Mouse (Mus musculus) embryonic facial prominence, embryonic 15.5 days (tissue): ENCODE measurements around the gene Marc1. TPM values are rescaled to one million over a fixed set of nuclear protein-coding genes. Genes with fewer than 3 reads are reported as not detected.

ENCODE experiments used
- ATAC-seq: fragments of 200-750 bp; cut with Nextera tagmentation; 2 replicates; pipeline ENCODE4 v1.8.0; 2017; ENCODE audit warnings: low read depth, moderate TSS enrichment; ENCODE audit not compliant: insufficient number of reproducible peaks, low FRiP score, low TSS enrichment
- H3K27ac ChIP-seq: fragments of 300-500 bp; sonication (generic); replicated peaks from 2 replicates; pipeline ENCODE4 v1.5.1; 2015; ENCODE audit warnings: mild to moderate bottlenecking, inconsistent platforms
- H3K27me3 ChIP-seq: fragments of 300-500 bp; sonication (generic); 2 replicates; pipeline ENCODE4 v1.6.1; 2015; ENCODE audit warnings: inconsistent platforms
- H3K36me3 ChIP-seq: fragments of 300-500 bp; sonication (generic); 2 replicates; pipeline ENCODE4 v1.6.1; 2015; ENCODE audit warnings: mild to moderate bottlenecking, inconsistent platforms
- H3K4me1 ChIP-seq: fragments of 300-500 bp; sonication (generic); 2 replicates; pipeline ENCODE4 v1.6.1; 2015; ENCODE audit warnings: inconsistent platforms
- H3K4me2 ChIP-seq: fragments of 300-500 bp; sonication (generic); replicated peaks from 2 replicates; pipeline ENCODE4 v1.6.1; 2015; ENCODE audit warnings: mild to moderate bottlenecking, inconsistent platforms
- H3K4me3 ChIP-seq: fragments of 300-500 bp; sonication (generic); replicated peaks from 2 replicates; pipeline ENCODE4 v1.5.1; 2015; ENCODE audit warnings: mild to moderate bottlenecking, inconsistent platforms
- H3K9ac ChIP-seq: fragments of 300-500 bp; sonication (generic); 2 replicates; pipeline ENCODE4 v1.6.1; 2015; ENCODE audit warnings: inconsistent platforms
- H3K9me3 ChIP-seq: fragments of 300-500 bp; sonication (generic); replicated peaks from 2 replicates; pipeline ENCODE4 v1.6.1; 2016; ENCODE audit warnings: inconsistent platforms
- WGBS: fragments of 180-500 bp; shearing (Covaris S2); methylation state at CpG from one replicate; pipeline ENCODE4 v1.1.7; 2015; 5-methylcytosine and 5-hydroxymethylcytosine counted together
- polyA plus RNA-seq: library from polyadenylated mRNA; unstranded; fragments of >200 nt; fragmentation: Nextera tagmentation; extraction: Ambion mirVana; gene quantifications from 2 replicates; pipeline ENCODE4 v1.2.1, GENCODE M21; 2015

The Marc1 gene
- polyA plus RNA-seq, 1 experiment from 2014 or later: 0.16 TPM

DNA sequence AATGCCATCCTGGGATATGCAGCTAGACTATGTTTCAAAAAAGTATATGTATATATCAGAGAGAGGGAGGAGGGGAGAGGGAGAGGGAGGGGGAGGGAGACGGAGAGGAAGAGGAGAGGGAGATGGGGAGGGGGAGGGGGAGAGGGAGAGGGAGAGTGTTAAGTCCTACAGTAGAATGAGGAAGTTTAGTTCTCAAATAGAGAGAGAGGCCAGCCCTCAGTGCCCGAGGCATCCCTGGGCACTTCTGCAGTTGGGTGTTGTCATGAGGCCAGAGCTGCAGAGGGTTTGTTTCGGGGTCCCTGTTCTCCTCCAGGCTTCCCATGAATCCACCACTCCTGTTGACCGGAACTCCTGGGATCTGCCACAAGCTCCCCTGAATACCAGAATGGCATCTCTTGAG, 27.5 kb downstream of the Marc1 start:
- Histone ChIP-seq H3K27me3 (no peaks in the 10 kb centered on the region), H3K4me3 (no peak overlapping the region), H3K9ac (no peak overlapping the region), H3K4me2 (no peak overlapping the region), H3K9me3 (no peaks in the 10 kb centered on the region), H3K27ac (no peak overlapping the region), H3K36me3 (no peaks in the 10 kb centered on the region), H3K4me1 (no peaks in the 10 kb centered on the region)
- 66% methylated on average over 4 of the region's 4 CpGs for WGBS
- no peak for ATAC-seq

DNA sequence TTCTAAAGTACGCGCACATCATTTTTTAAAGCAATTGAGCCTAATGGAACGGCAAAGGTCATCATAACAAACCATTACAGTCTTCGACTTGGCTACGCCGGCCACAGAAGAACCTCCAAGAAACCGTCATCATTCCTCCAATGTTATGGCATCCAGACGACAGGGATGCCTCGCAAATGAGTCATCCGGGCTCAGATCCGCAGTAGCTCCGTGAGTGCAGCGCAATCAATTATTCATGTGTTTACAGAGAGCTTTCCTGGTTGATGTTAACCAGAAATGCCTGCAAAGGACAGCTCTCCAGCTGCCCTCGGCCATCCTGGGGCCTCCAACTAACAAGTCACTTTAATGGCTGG, 29.0 kb downstream of the Marc1 start:
- H3K4me1 ChIP-seq: no peaks in the 10 kb centered on the region
- no peak overlapping the region for H3K27ac ChIP-seq
- no peaks in the 10 kb centered on the region for H3K36me3 ChIP-seq
- no peak overlapping the region for H3K9ac ChIP-seq
- no peak for ATAC-seq
- WGBS: 55% methylated on average over 14 of the region's 14 CpGs
- H3K4me2 ChIP-seq: no peak overlapping the region
- peaks cover 2% of the 10 kb centered on the region; the same call in 1 of the 2 replicates for H3K27me3 ChIP-seq
- no peak overlapping the region for H3K4me3 ChIP-seq
- no peaks in the 10 kb centered on the region for H3K9me3 ChIP-seq

DNA sequence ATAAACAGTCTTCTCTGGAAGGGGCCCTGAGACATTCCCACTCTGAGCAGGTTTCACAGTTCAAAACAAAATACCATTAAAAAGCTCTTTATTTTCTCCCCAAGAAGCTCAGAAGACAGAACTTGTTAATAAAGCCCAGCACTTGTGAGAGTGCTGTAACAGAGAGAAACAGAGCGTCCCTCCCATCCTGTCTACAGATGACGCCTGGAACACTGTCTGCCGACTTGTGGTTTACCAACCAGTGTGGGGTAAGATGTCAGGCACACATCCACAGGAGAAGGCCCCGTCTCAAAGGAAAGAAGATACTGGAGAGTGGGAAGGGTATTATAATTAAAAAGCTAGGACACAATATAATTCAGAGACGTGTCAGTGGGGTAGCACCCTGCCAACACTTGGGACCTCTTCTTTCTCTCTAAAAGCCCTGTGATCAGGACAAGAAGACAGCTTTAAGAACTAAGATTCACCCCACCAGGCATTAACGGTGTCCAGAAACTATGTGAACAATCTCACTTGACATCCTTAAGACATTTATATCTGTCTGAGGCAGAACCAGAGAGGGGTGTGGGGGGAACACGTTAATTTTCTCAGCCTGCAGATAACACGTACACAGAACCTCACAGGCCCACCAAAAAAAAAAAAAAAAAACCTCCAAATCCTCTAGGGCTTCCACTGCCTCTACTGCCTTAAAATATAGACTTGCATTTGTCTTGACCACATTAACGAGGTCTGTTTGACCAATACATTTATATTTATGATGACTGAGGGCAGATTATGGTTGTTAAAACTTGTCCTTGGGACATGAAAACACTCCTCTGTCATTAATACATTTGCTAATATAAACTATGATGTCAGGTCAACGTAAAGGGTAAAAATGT, 29.6 kb downstream of the Marc1 start:
- 58% methylated on average over 10 of the region's 10 CpGs for WGBS
- no peak overlapping the region for H3K4me2 ChIP-seq

DNA sequence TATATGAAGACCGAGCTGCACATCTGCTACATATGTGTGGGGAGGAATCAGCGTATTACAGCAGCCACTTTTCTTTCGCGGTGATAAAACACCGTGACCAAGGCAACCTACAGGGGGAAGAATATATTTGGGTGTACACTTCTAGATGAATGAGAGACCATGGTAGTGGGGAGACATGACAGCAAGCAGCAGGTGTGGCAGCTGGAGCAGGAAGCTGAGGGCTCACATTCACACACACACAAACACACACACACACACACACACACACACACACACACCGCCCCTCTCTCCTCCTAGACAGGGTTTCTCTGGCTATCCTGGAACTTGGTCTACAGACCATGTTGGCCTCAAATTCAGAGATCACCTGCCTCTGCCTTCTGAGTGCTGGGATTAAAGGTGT, 33.0 kb downstream of the Marc1 start:
- Histone ChIP-seq H3K27ac (no peak overlapping the region), H3K27me3 (peaks cover 6% of the 10 kb centered on the region), H3K9me3 (no peaks in the 10 kb centered on the region), H3K4me3 (no peak overlapping the region), H3K4me1 (no peaks in the 10 kb centered on the region), H3K4me2 (no peak overlapping the region), H3K36me3 (no peaks in the 10 kb centered on the region), H3K9ac (no peak overlapping the region)
- ATAC-seq: no peak
- WGBS: 61% methylated on average over 6 of the region's 6 CpGs

More for the DNA sequence above, 29.6 kb downstream of the Marc1 start:
- H3K9ac ChIP-seq: no peak overlapping the region
- H3K9me3 ChIP-seq: no peaks in the 10 kb centered on the region
- no peak for ATAC-seq
- H3K4me1 ChIP-seq: no peaks in the 10 kb centered on the region
- H3K27me3 ChIP-seq: peaks cover 6% of the 10 kb centered on the region; the same call in 1 of the 2 replicates
- no peak overlapping the region for H3K27ac ChIP-seq
- H3K4me3 ChIP-seq: no peak overlapping the region
- no peaks in the 10 kb centered on the region for H3K36me3 ChIP-seq

DNA sequence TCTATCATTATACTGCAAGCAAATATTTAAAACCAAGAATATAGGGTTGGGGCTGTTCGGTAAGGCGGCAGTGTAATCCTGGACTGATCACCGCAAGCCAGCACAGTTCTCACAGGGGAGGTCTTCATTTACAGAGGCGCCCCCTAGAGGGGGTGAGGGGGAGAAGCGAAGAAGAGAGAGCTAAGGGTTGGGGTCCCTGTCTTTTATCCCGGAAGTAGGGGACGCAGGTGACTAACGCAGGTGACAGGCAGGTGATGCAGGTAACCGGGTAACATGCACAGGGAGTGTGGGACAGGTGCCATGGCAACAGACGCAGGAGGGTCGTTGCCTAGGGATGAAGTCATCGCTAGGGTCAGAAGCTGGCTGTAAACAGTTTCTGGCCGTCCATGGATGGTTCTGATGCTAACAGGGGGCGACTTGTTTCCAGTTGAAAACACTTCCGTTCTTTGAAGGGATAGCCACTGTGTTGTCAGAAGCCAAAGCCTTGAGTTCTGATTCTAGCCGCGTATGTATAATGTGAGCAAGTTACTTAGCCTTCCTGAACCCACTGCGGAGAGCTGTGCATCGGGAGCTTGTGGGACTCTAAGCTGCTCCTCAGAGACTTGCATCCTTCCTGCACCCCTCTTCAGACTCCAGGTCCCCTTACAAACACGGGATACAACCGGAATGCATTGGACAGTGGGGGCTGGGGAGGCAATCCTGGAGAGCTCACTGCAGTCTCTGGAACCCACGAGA, 33.9 kb downstream of the Marc1 start:
- Histone ChIP-seq H3K36me3 (no peaks in the 10 kb centered on the region), H3K9me3 (no peaks in the 10 kb centered on the region), H3K4me1 (no peaks in the 10 kb centered on the region), H3K4me3 (no peak overlapping the region), H3K4me2 (no peak overlapping the region), H3K9ac (no peak overlapping the region), H3K27ac (no peak overlapping the region), H3K27me3 (peaks cover 6% of the 10 kb centered on the region)
- no peak for ATAC-seq
- WGBS: 30% methylated on average over 22 of the region's 22 CpGs

DNA sequence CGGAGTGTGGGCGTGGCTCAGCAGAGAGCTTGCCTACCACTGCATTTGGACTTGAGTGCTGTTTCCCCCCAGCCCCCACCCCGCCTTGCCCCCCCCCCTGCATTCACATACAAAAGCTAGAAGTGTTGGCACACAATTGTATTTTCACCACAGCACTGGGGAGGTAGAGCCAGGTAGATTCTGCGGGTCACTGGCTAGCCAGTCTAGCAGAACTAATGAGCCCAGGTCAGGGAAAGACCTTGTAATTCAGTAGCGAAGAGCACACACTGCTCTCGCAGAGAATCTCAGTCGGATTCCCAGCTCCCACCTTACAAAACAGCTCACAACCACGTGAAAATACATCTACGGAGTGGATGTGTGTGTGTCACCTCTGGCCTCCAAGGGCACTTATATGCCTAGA, 35.8 kb downstream of the Marc1 start:
- Histone ChIP-seq H3K9me3 (no peaks in the 10 kb centered on the region), H3K9ac (no peak overlapping the region), H3K4me3 (no peak overlapping the region), H3K27ac (no peak overlapping the region), H3K4me1 (peaks cover 9% of the 10 kb centered on the region; the same call in 1 of the 2 replicates), H3K27me3 (peaks cover 6% of the 10 kb centered on the region), H3K36me3 (no peaks in the 10 kb centered on the region), H3K4me2 (no peak overlapping the region)
- WGBS: 51% methylated on average over 9 of the region's 9 CpGs
- no peak for ATAC-seq

DNA sequence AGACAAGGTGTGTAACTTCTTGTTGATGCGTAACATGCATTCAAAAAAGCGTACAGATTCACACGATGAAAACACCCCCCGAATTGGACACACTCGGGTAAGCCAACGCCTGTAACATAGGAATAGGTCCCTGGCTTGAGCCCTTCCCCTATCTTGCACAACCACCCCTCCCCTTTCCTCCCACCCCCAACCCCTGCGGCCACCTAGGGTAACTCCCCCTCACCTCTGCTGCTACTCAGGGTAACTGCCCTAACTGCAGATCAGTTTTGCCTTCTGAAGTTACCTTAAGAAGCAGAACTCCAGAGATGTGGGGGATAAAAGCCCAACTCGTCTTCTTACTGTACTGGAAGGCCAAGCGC, 39.2 kb downstream of the Marc1 start:
- H3K27ac ChIP-seq: no peak overlapping the region
- H3K4me2 ChIP-seq: peak overlapping the region; percentile 27
- H3K4me1 ChIP-seq: peaks cover 9% of the 10 kb centered on the region; the same call in 1 of the 2 replicates
- H3K36me3 ChIP-seq: no peaks in the 10 kb centered on the region
- ATAC-seq: no peak
- peaks cover 2% of the 10 kb centered on the region for H3K27me3 ChIP-seq
- no peak overlapping the region for H3K9ac ChIP-seq
- 6% methylated on average over 9 of the region's 9 CpGs for WGBS
- H3K9me3 ChIP-seq: no peaks in the 10 kb centered on the region
- H3K4me3 ChIP-seq: no peak overlapping the region

DNA sequence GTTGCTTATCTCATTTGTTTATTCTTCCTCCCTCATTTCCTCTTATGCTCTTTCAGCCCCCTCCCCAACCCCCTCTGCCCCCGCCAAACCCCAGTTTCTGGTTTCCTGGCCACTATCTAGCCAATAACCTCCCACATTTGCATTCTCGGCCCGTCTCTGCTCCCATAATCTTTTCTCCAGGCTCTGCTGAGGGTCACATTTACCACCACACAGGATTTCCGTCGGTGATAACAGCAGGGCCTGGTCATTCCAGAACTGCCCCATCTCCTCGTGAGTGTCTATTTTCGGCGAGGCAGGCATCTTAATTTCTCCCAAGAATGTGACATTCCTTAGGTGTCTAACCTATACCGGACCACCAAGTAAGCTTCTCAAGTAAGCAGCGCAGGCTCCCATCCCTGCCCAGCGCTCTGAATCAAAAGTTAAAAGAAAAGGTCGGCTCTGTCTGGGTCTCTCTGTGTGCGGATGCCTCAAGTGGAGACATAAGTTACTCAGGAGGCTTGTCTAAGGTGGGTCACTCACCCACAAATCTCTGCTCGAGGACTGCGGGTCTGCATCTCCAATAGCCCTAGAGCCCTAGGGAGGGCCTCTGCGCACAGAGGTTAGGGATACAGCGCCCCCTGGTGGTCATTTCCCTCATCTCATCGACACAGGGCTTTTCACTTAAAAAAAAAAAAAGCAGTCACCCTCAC, 39.8 kb downstream of the Marc1 start:
- no peak overlapping the region for H3K9ac ChIP-seq
- H3K4me1 ChIP-seq: peaks cover 9% of the 10 kb centered on the region; the same call in 1 of the 2 replicates
- 19% methylated on average over 18 of the region's 18 CpGs for WGBS
- no peaks in the 10 kb centered on the region; the same call in none of the 2 replicates for H3K27me3 ChIP-seq
- peak; percentile 51; the same call in 1 of the 2 replicates for ATAC-seq
- H3K4me3 ChIP-seq: no peak overlapping the region
- H3K4me2 ChIP-seq: peak overlapping the region; percentile 27
- no peak overlapping the region for H3K27ac ChIP-seq
- H3K9me3 ChIP-seq: no peaks in the 10 kb centered on the region
- no peaks in the 10 kb centered on the region for H3K36me3 ChIP-seq

DNA sequence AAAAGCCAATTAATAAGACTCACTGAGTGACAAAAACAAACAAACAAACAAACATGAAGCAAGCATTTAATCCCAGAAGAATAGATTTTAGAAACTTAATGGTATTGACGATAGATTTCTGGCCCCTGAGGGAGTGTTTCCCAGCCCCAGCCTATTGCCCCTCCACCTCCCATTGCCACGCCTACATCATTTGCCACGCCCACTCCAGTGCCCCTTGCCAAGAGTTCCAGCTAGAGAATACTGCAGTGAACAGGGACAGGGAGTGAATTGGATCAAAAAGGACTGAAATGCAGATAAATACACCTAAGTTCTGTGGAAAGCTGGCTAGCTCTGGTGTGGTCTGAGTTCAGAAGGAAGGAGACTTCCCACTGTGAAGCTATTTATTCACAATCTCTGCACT, 47.2 kb downstream of the Marc1 start:
- Histone ChIP-seq H3K27me3 (no peaks in the 10 kb centered on the region; the same call in 1 of the 2 replicates), H3K9ac (no peak overlapping the region), H3K9me3 (no peaks in the 10 kb centered on the region), H3K4me3 (no peak overlapping the region), H3K36me3 (no peaks in the 10 kb centered on the region), H3K4me1 (no peaks in the 10 kb centered on the region), H3K27ac (no peak overlapping the region), H3K4me2 (no peak overlapping the region)
- WGBS: 55% methylated on average over 3 of the region's 3 CpGs
- no peak for ATAC-seq

DNA sequence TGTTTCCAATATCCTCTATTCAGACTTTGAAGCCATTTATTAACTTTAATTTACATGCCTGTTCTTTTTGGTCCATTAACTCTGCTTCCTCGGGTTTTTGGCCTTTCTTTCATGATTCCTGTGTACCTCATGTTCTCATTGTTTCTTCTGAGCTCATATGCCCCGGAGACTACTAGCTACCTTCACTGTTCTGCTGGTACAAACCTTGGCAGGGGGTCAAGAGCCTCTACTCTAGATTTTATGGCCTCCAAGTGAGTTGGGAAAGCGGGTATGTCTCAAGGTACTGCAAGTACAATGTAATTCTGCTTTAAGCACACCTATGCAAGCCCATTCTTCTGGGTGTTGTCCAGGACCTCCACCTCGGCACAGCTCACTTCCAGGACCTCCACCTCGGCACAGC, 48.2 kb downstream of the Marc1 start:
- no peaks in the 10 kb centered on the region for H3K9me3 ChIP-seq
- H3K36me3 ChIP-seq: no peaks in the 10 kb centered on the region
- H3K9ac ChIP-seq: no peak overlapping the region
- no peak overlapping the region for H3K4me2 ChIP-seq
- no peak overlapping the region for H3K4me3 ChIP-seq
- 61% methylated on average over 5 of the region's 5 CpGs for WGBS
- ATAC-seq: no peak
- no peaks in the 10 kb centered on the region for H3K4me1 ChIP-seq
- H3K27ac ChIP-seq: no peak overlapping the region
- H3K27me3 ChIP-seq: no peaks in the 10 kb centered on the region

DNA sequence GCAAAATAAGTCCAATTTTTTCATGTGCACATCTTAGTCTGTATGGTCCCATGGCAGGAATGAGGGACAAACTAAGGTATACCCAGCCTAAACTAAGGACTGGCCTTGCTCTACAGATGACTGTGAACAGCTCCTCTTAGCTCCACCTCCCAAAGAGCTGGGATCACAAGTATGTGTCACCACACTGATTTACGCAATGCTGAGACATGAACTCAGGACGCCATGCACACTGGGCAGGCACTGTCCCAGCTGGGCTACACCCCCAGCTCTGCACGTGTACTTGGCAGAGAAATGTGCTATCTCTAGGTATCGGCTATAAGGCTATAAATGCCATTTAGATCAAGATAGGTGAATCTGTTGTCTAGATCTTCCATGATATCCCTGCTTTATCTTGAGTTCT, 49.1 kb downstream of the Marc1 start:
- Histone ChIP-seq H3K27me3 (no peaks in the 10 kb centered on the region), H3K36me3 (no peaks in the 10 kb centered on the region), H3K4me2 (no peak overlapping the region), H3K4me3 (no peak overlapping the region), H3K9me3 (no peaks in the 10 kb centered on the region), H3K27ac (no peak overlapping the region), H3K9ac (no peak overlapping the region), H3K4me1 (no peaks in the 10 kb centered on the region)
- no peak for ATAC-seq
- 72% methylated on average over 4 of the region's 4 CpGs for WGBS
